Mouse (Mus musculus): ENCODE measurements around the gene Gm12666.
"Not testable (repeated sequence)": the region's sequence is repeated elsewhere in the genome, so short reads cannot be mapped to it uniquely, and the experiment has no call there.

GRCm38 (mm10) chr4:92191649-92192048 is at the start of gene Gm12666:
- TF ChIP-seq POLR2A (IDR thresholded peaks at IDR 0.05; ENCODE audit: low read depth, low read length); CTCF (IDR thresholded peaks at IDR 0.05; ENCODE audit: extremely low read depth, insufficient read depth, insufficient read length, insufficient replicate concordance): not testable (repeated sequence)
